Mouse (Mus musculus) CH12.LX (cell line): ENCODE measurements around the gene Slc5a4b.

Experiments used
- KAT2A ChIP-seq: IDR thresholded peaks from 2 replicates; pipeline ENCODE4 v1.6.1; 2012; ENCODE audit warnings: low read length, improper control_type of control experiment, inconsistent platforms; ENCODE audit not compliant: insufficient replicate concordance
- NELFE ChIP-seq: IDR thresholded peaks from 2 replicates; pipeline ENCODE4 v1.6.1; 2011; ENCODE audit warnings: low read depth, low read length, improper control_type of control experiment
- POLR2A ChIP-seq: IDR thresholded peaks from 2 replicates; pipeline ENCODE4 v1.6.1; 2011; ENCODE audit warnings: low read depth, mild to moderate bottlenecking, improper control_type of control experiment, low read length

DNA sequence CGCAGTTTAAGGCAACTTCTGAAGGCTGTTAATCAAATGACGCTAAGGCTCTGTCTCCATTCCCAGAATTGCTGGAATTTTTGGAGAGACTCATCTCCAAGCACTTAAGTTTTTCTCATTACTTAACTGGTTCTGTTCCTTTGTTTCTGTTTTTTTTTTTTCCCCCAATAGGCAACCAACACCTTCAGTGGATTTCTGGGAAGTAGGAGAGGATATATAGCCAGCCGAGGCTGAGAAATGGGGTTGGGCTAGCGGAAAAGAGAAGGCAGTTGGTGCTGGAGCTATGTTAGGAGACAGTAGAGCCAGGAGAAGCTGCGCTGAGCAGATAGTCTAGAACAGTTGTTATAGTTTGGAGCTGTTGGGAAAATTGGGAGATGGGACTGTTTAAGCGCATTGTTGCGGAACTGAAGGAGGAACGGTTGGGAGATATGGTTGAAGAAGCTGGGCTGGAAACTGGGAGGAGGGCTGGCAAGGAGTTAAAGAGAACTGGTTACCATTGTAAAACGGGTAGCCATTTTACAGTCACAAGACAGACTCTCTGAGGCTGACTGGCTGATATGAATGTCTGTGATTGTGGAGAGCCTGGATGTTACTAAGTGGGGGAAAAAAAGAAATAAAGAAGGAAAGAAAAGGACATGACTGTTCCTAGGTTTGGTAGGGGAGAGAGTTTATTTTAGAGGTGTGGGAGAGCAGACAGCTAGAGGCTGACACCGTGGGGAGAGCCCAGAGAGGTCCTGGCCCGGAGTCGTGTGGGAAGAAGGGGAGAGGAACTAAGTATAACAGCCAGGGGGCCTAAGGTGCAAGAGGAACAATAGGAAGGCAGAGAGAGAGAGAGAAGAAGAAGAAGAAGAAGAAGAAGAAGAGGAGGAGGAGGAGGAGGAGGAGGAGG is 83.4 kb downstream of the Slc5a4b start:
- no peak for TF ChIP-seq POLR2A
- no peak for TF ChIP-seq NELFE
- no peak for TF ChIP-seq KAT2A
